Mouse (Mus musculus) layer of hippocampus, adult 11-12 months (tissue): Measurements from ENCODE around the gene Bhlhe23.

ENCODE experiments used
- DNase-seq: peaks from one replicate; pipeline ENCODE4 v3.0.0; 2022; ENCODE audit warnings: low spot score

The Bhlhe23 gene

DNA sequence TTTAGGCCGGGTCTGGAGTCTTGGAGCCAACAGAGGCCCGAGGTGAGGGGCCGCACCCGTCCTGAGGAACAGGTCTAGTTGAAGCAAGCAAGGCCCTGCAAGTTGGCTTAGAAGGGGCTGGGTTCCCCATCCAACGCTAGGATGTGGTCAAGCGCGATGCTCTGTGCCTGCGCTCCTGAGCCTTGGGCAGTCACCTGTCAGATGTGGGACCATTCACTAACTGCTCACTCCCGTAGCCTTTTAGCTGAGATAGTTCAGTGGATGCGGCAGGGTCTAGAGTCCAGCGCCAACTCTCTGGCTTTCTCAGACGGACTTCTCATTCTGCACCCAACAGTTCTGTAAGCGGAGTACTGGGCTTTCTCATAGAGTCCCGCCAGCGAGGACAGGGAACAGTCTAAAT is 1.1 kb downstream of the Bhlhe23 start:
- no peak for DNase-seq

DNA sequence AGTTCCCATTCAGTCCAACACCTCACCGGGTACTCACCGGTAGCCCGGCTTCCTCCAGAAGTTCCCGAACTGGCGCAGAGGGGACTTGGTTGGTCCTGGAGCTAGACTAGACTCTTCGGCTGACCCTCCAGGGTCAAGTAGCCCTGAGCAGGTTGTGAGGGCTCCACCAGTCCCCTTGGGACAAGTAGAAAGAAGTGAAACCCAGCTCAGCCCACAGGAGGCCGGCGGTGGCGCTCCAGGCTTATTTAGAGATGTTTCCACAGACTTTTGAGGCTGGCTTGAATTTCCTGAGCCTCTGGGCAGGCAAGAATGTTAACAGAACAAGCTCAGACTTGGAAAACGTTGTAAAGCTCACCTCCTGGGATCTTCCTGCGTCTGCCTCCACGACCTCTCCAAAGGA is 1.5 kb downstream of the Bhlhe23 start:
- no peak for DNase-seq

DNA sequence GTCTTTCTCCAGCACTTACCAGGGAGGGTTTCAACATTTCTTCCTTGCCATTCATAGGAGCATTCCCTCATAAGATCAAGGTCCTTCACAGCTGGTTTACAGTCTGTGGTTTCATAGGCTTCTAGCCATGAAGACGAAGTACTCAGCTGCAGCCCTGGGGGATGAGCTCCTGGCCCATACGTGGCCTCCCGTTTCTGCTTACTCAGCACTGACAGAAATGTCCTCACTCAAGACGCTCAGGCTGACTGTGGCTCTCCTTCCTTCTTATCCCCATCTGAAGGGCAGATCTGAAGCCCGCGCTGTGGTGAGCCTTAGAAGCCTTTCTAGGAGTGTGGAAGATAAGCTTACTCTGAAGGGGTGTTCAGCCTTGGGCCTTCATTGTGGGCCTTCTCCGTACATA is 11.0 kb downstream of the Bhlhe23 start:
- no peak for DNase-seq

DNA sequence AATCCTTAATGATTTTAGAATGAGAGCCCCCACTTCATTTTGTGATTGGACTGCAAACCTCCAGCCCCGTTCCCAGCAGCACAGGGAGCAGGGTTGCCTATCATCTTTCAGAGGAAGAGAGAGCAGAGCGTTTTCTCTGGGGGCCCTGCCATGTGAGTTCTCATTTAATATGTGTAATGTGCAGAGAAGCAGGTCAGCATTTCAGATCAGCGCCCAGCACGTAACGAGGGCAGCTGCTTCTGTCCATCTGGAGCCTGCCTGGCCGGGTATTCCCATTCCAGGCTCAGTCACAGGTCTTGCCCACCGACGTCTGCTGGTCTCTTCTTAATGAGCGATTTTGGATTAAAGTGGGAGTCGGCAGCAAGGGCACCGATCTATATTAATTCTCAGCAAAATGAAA is 11.7 kb downstream of the Bhlhe23 start:
- DNase-seq, result no peak

DNA sequence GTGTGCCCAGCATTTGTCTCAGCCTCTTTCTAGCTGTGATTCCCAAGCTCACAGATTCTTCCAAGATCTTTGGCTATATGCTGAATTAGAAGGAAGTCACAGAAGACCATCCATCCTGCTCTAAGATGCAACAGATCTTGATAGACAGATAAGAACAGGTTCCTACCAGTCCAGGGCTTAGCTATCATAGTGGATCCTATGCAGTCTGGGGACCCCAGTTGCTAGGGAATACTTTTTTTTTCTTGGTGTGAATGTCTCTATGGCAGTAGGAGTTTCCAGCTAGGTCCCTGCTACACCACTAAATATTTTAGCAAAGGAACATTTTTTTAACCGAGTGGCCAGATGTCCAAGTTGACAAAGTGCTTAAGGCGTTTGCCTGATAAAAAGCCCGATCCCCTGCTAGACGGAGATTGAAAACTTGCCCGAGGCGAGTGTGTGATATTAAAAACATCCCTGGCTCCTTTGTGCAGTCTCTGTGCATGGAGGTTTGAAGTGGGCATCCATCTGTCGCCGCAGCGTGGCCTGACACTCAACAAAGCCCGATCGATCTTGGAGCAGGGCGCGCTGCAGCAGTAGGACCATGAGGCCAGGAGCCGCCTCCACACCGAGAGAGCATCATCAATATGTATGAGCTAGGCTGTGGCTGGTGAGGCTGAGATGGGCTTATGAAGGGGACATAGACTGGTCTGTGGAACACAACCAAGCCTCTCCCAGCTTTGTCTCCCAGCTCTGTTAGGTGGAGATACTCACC is 18.0 kb downstream of the Bhlhe23 start:
- DNase-seq, result no peak

DNA sequence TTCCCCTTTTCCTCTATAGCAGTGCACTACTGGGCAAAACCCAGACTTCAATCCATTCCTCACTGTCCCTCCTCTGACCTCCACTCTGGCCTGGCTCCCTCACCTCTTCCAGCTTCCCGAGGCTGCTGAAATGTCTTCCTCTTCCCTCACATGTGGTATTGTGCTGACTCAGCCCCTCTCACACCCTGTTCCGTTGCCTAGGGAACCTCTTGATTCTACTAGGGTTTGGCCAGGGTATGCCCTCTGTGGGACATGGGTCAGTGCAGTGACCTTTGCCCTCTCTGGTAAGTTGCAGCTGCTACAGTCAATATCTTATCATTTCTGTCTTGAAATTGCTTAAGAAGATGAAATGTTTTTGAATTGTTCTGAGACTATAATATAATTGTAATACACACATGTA is 19.9 kb downstream of the Bhlhe23 start:
- no peak for DNase-seq

DNA sequence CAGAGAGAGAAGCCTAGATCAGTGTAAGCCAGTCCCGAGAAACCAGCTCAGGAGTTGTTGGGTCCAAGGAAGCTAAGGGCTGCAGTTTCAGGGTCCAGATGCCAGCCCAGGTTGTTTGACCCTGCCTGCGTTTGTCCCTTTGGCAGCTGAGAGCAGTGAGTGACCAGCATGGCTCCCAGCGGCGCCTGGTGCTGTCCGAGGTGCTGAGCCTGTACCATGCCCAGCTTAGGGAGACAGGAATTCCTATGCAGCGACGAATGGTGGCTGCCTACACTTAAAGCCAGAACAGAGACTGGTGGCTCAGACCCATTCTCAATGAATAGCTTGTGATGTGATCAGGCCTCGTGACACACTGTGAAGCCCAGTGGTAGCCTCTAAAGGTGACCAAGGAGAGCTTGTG is 20.8 kb downstream of the Bhlhe23 start:
- no peak for DNase-seq

DNA sequence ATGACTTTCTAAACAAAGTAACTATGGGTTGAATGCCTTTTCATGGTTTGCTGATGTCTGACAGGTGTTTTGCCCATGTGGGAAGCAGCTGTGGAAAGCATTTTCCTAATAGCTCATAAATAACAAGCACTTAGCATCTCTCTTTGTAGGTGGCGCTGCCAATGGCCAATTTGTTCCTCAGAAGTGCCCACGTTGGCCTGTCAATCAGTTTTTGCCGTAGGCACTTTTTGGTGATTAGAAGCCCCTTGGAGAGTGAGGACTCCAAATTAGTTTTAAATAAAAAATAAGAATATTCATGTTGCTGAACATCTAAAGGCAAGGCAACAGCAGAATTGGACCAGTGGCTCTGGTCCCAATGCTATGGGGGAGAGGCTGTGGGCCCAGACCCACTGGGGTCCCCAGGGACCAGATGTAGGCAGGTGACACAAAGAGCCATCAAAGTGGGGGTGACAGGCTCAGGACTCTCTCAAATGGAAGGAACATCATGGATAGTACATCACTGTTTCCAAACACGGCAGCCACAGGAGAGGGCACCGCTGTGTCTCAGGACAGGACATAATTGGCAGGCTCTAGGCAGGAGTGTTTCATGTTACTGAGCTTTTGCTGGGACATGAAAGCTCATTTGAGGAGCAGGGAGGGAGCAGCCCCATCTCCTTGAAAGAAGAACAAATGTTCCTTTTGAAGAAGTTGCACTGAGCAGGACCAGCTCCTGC is 21.6 kb downstream of the Bhlhe23 start:
- no peak for DNase-seq

DNA sequence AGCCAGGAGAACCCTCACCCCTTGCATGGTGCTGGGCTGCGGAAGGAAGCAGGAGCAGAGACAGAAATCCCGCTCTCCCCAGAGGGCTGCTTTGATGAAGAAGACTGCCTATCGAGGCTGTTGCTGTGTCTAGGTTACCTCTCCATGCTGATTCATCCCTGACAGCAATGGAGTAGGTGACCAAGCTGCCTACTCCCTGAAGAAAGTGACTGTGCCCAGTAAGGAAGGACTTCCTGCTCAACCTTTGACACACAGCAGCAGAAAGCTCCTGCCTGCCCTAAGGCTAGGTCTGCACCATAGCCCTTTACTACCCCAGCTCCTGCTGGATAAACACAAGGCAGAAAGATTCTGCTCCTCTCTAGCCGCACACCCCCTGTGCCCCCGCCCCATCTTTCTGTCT is 27.8 kb downstream of the Bhlhe23 start:
- DNase-seq, result no peak

DNA sequence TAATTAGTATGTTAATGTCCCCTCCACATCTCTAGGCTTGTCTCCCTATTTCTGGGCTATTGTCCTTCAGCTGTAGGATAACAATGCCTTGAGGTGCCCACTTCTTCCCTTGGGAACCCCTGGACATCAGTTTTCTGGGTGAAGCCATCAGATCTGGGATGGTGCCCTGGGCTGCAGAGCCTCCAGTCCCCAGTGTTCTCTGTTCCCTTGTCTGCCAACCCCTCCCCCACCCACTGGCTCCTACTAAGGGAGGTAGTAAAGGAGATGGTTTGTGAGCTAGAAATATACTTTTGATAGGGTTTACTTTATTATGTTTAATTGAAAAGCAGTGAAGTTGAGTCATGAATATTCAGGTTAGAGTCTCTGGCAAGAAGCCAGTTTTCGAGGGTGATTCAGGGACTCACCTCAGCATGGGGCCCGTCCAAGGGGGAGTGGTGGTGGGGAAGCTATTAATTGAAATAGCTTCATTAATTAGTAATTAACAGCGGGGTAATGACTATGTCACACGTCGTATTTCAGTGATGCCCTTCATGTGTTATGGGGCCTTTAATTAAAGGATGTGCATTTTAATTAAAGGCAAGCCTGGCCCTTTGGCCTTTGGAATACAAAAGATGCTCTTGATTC is 30.0 kb downstream of the Bhlhe23 start:
- DNase-seq, result no peak

DNA sequence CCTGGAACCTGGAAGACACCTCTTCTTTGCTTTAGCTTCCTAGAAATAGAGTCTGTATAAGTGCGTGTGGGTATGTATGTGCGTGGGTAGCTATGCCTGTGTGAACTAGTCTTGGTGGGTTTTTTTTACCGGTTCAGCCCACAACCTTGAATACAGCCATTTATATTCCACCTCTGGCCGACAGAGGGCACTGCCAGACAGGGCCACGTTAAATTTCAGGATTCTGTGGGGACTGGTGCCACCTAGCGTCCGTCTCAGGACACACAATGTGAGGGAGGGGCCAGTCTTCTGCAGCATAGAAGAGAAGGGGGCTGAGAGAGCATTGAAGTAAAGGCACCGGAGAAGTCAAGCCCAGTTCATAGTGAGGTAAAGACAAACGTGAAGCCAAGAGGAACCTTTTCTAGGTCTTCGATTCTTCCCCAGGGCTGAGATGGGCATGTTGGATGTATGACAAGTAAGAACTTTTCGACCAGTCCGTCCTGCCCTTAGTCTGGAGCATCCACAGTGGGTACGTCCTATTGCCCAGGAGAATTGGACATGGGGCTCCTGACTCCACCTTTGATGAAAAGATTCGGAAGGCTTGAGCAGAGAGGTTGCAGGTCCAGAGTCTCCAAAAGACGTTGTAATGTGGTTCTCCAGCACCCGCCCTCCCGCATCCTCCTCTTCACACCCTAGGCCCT is 31.3 kb downstream of the Bhlhe23 start:
- peak; percentile 90 for DNase-seq

DNA sequence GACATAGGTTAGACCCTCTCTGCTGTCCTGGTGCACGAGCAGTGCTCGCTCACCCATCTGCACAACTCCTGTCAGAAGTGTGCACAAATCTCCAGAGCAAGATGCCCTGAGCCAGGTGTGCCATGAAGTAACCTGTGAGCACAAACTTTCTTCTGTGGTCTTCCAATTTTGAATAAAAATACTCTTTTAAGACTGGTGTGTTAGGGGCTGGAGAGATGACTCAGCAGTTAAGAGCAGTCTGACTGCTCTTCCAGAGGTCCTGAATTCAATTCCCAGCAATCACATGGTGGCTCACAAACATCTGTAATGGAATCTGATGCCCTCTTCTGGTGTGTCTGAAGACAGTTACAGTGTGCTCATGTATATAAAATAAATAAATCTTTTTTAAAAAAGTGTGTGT is 33.4 kb downstream of the Bhlhe23 start:
- no peak for DNase-seq

DNA sequence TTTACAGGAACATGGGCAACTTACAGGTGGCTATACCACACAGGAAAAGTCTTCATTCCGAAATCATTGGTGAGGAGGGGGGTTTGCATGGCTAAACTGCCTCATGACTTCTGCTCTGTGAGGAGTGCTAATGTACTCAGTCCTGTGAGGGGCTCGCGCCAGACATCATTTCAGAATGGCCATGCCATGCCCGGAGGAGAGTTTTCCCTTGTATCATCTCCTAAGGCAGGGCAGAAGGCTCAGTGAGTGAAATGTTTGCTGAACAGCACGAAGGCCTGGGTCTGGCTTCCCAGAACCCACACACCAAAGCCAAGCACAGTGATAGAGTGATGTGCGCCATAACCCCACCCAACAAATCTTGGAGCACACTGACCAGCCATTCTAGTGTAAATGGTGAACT is 33.9 kb downstream of the Bhlhe23 start:
- DNase-seq, result no peak

DNA sequence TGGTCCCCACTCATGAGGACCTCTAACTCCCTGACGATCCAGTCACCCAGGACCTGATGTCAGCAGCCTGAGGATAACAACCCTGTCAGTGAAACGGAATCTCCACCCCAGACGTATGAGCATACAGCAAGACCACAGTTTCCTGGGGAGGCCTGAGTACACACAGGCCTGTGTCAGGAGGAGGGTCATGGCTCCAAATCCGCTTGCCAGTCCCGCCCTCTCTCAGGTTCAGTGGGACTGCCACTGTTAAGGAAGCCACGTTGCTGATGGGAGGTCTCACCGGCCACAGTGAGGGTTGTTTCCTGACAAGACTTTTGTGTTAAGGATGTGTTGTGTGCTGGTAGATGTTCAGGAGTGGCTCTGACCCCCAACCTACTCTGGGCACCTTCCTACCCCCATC is 35.3 kb downstream of the Bhlhe23 start:
- no peak for DNase-seq

DNA sequence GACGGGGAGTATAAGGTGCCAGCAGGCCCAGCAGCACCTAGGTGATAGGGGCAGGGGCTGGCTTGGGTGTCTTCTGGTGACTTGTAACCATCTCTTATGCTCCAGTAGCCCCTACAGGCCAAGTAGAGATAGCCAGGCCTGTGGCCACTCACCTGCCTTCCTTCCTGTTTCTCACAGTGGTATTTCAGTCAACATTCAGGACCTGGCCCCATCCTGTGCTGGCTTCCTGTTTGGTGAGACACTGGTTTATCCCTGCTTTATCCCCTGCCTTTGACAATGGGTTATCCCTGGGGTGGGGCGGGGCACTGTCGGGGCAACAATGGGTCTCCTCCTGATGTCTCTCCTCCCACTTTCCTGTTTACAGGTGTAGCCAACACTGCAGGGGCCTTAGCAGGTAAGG is 36.4 kb downstream of the Bhlhe23 start:
- DNase-seq, result no peak

DNA sequence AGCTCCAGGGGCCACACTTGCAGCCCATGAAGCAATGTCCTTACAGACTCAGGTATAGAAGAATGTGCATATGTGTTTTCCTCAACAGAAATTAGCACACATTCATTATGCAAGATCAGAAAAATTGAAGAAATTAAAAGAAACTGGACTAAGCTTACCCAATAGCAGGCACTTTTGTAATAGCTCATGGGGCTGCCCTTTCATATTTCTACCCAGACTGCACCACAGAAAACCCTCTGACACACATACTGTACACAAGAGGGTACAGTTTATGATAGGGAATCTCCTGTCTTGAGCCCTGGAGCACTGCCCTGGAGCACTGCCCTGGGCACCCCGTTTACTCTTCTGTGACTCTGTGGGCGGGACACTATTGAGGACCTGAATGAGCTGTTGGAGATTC is 38.7 kb downstream of the Bhlhe23 start:
- no peak for DNase-seq

DNA sequence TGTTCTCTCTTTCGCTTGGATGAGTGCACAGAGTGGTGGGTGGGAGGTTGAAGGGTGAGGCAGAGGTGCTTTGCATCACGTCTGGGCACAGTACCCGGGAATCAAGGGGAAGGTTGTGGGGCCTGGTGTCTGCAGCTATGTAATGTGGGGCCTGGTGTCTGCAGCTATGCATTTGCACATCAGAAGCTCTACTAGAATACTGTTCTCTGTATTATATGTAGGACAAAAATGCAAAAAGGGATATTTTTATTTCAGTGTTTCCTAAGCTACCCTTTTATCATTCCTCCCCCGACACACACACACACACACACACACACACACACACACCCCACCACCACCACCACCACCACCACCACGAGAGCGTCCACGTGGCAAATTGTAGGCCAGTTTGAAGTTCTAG is 41.5 kb downstream of the Bhlhe23 start:
- no peak for DNase-seq

DNA sequence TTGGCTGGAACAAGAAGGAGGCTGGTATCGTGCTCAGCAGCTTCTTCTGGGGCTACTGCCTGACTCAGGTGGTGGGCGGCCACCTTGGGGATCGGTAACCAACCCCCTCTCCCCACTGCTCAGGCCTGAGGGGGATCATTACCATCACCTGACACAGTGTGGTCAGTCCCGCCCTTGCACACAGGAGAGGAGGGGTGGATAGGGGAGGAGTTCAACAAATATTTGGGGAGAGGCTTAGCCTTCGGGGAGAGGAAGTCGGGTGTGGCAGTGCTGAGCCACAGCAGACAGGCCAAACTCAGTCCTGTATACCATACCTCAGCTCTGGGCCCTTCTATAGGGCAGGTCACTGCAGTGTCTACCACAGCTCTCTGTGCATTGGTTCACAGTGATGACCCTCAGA is 44.7 kb downstream of the Bhlhe23 start:
- no peak for DNase-seq

DNA sequence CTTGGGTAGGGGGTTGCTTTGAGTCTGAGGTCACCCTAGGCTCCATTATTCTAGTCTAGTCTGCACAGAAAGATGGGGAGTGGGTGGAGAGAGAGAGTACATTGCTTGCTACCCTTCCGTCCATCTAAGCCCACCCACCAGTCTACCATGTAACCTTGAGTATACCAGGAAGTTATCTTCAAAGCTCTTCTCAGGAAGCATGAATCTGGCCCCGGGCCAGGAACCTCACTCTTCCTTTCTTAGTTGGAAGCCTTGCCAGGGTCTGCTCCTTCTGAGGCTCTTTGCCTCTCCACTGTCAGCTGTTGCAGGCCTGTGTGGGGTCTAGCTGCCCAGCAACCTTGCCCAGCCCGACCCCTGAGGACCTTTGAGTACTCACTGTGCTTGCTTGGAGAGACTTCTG is 45.7 kb downstream of the Bhlhe23 start:
- DNase-seq, result no peak

DNA sequence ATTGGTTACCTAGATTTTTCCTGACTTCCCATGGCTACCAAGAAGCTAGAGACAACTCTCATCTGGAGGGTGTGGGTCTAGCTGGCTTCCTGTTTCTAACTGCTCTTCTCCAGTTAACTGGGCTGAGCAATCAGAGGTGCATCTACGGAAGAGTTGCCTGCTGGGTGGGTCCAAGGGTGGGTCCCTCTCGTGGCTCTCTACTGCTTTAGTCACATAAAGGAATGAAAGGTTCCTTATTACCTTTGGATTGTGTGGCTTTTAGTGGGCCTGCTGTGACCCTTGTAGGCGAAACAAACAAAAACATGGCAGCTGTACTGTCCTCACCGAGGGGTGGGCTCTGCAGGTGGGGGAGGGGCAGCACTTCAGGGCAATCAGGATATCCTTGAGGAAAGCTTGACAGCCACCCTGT is 49.1 kb downstream of the Bhlhe23 start:
- no peak for DNase-seq

DNA sequence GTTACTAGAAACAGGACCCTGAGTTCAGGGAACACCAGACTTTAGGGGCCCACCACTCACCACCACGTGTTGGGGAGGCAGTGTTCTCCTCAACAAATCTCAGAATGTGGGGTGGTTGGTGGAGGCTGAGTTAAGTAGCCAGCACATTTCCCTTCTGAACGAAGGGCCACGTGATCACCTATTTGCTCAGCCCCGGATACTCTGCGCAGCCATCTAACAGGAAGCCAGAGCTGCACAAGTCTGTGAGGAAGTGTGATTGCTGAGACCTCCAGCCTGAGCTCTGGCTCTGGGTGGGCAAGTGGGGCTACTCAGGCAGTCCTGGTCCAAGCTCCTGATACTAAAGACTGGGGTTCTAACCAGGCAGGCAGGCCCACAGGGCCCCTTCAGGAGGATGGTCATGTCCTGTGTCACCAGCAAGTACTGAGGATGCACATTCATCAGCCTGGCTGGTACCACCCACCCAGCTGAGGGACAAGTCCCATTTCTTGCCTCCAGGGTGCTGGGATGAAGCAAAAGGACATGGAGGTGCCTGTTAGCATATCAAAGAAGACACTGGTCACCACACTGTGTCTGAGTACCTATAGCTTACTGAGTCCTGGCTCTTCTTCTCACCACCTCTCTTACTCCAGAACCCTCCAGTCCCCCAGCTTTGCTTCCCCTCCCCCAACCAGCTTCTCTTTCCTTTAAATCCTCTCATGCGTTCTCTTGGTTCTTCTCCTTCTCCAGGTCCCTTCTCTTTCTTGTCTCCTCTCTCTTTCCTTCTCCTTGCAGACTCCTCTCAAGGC is 49.9 kb downstream of the Bhlhe23 start:
- no peak for DNase-seq
